Mouse (Mus musculus) C2C12 (cell line): ENCODE results near the gene Efhd1. TPM values are rescaled to one million over a fixed set of nuclear protein-coding genes. Genes with fewer than 3 reads are reported as not detected.

ENCODE experiments used
- H3K27me3 ChIP-seq: one replicate; pipeline ENCODE4 v1.6.1; 2011; ENCODE audit not compliant: control insufficient read depth, insufficient read depth, insufficient read length
- H3K36me3 ChIP-seq: one replicate; pipeline ENCODE4 v1.6.1; 2011; ENCODE audit not compliant: control insufficient read depth, insufficient read depth
- H3K4me3 ChIP-seq: one replicate; pipeline ENCODE4 v1.5.1; 2011; ENCODE audit warnings: mild to moderate bottlenecking, control low read depth; ENCODE audit not compliant: poor library complexity, insufficient read depth, severe bottlenecking
- H3K79me2 ChIP-seq: one replicate; pipeline ENCODE4 v1.6.1; 2011; ENCODE audit not compliant: control insufficient read depth, insufficient read depth
- H3K79me3 ChIP-seq: one replicate; pipeline ENCODE4 v1.6.1; 2011; ENCODE audit warnings: low read depth, control low read depth
- H3ac ChIP-seq: one replicate; pipeline ENCODE3; 2011; ENCODE audit warnings: low read depth; ENCODE audit not compliant: control insufficient read depth, insufficient read length
- CEBPB ChIP-seq: IDR thresholded peaks from one replicate; pipeline ENCODE4 v1.6.1; 2011; ENCODE audit warnings: low read depth, mild to moderate bottlenecking, control low read depth, moderate library complexity
- CTCF ChIP-seq: IDR thresholded peaks from one replicate; pipeline ENCODE4 v1.5.1; 2011; ENCODE audit not compliant: control insufficient read depth, insufficient read depth, insufficient read length
- FOSL1 ChIP-seq: IDR thresholded peaks from one replicate; pipeline ENCODE4 v1.8.0; 2011; ENCODE audit warnings: mild to moderate bottlenecking, low read length; ENCODE audit not compliant: poor library complexity, insufficient read depth, severe bottlenecking
- MAX ChIP-seq: IDR thresholded peaks from one replicate; pipeline ENCODE4 v1.6.1; 2011; ENCODE audit warnings: mild to moderate bottlenecking, control low read depth
- MYOD1 ChIP-seq: IDR thresholded peaks from one replicate; pipeline ENCODE4 v1.6.1; 2011; ENCODE audit warnings: low read depth; ENCODE audit not compliant: control insufficient read depth, insufficient read length
- MYOG ChIP-seq: IDR thresholded peaks from one replicate; pipeline ENCODE4 v1.6.1; 2011; ENCODE audit not compliant: control insufficient read depth, insufficient read length; ENCODE audit errors: extremely low read depth
- USF1 ChIP-seq: IDR thresholded peaks from one replicate; pipeline ENCODE4 v1.6.1; 2011; ENCODE audit warnings: low read depth, mild to moderate bottlenecking, control low read depth, moderate library complexity
- polyA plus RNA-seq: library from polyadenylated mRNA; unstranded; fragments of >200 nt; fragmentation: generic; extraction: Trizol; gene quantifications from one replicate; pipeline ENCODE4 v1.2.1, GENCODE M21; 2012; ENCODE audit warnings: missing spikeins

Efhd1 gene
- polyA plus RNA-seq, 1 experiment = 0.25 TPM

GRCm38 (mm10) chr1:87263796-87264133, 398 bp upstream of the Efhd1 start:
- H3K79me2 ChIP-seq = no peaks in the 10 kb centered on the region
- peak overlapping the region; percentile 35 for H3ac ChIP-seq
- TF ChIP-seq MYOD1 (no peak), CTCF (no peak), FOSL1 (no peak), USF1 (no peak), CEBPB (no peak), MAX (no peak), MYOG (no peak)
- no peaks in the 10 kb centered on the region for H3K36me3 ChIP-seq
- H3K79me3 ChIP-seq = no peaks in the 10 kb centered on the region
- peaks cover 14% of the 10 kb centered on the region for H3K27me3 ChIP-seq
- no peak overlapping the region for H3K4me3 ChIP-seq

GRCm38 (mm10) chr1:87265200-87265599, 1.0 kb downstream of the Efhd1 start:
- Histone ChIP-seq H3K27me3 (peaks cover 14% of the 10 kb centered on the region), H3K36me3 (no peaks in the 10 kb centered on the region), H3ac (no peak overlapping the region), H3K4me3 (no peak overlapping the region), H3K79me2 (no peaks in the 10 kb centered on the region), H3K79me3 (no peaks in the 10 kb centered on the region)
- TF ChIP-seq FOSL1 (no peak), CTCF (no peak), CEBPB (no peak), MYOG (no peak), USF1 (peak; percentile 10), MAX (no peak)

- no peak overlapping the region for H3K4me3 ChIP-seq
- H3K27me3 ChIP-seq = peaks cover 14% of the 10 kb centered on the region
- no peak overlapping the region for H3ac ChIP-seq
- H3K36me3 ChIP-seq = no peaks in the 10 kb centered on the region
- no peak for TF ChIP-seq MYOG
- TF ChIP-seq CEBPB = no peak
- no peak for TF ChIP-seq USF1
- TF ChIP-seq MYOD1 = no peak
- TF ChIP-seq FOSL1 = no peak
- no peak for TF ChIP-seq MAX
- TF ChIP-seq CTCF = no peak
- H3K79me3 ChIP-seq = no peaks in the 10 kb centered on the region
- H3K79me2 ChIP-seq = no peaks in the 10 kb centered on the region
These were observed 2.3 kb downstream of the Efhd1 start for GRCm38 (mm10) chr1:87266296-87267090.

- H3K4me3 ChIP-seq = no peak overlapping the region
- no peak overlapping the region for H3ac ChIP-seq
- H3K36me3 ChIP-seq = no peaks in the 10 kb centered on the region
- no peaks in the 10 kb centered on the region for H3K79me3 ChIP-seq
- TF ChIP-seq MYOG = no peak
- TF ChIP-seq MYOD1 = no peak
- TF ChIP-seq FOSL1 = no peak
- TF ChIP-seq MAX = no peak
- no peak for TF ChIP-seq USF1
- no peak for TF ChIP-seq CTCF
- no peak for TF ChIP-seq CEBPB
- peaks cover 6% of the 10 kb centered on the region for H3K27me3 ChIP-seq
- H3K79me2 ChIP-seq = no peaks in the 10 kb centered on the region
These were observed 6.0 kb downstream of the Efhd1 start for GRCm38 (mm10) chr1:87270204-87270603.

GRCm38 (mm10) chr1:87270641-87271467, 6.7 kb downstream of the Efhd1 start:
- TF ChIP-seq MAX (no peak), CEBPB (no peak), MYOD1 (peak; percentile 55)
- H3ac ChIP-seq = no peak overlapping the region
- H3K27me3 ChIP-seq = peaks cover under 1% of the 10 kb centered on the region
- no peaks in the 10 kb centered on the region for H3K79me2 ChIP-seq
- no peaks in the 10 kb centered on the region for H3K79me3 ChIP-seq
- no peaks in the 10 kb centered on the region for H3K36me3 ChIP-seq
- H3K4me3 ChIP-seq = no peak overlapping the region

GRCm38 (mm10) chr1:87271596-87271995, 7.4 kb downstream of the Efhd1 start:
- TF ChIP-seq CTCF = no peak
- TF ChIP-seq USF1 = no peak
- TF ChIP-seq FOSL1 = no peak
- no peak for TF ChIP-seq CEBPB
- TF ChIP-seq MAX = no peak
- no peak for TF ChIP-seq MYOG
- no peak for TF ChIP-seq MYOD1
- Histone ChIP-seq H3K79me3 (no peaks in the 10 kb centered on the region), H3K27me3 (no peaks in the 10 kb centered on the region), H3K79me2 (no peaks in the 10 kb centered on the region), H3K4me3 (no peak overlapping the region), H3K36me3 (no peaks in the 10 kb centered on the region), H3ac (no peak overlapping the region)
